Mouse (Mus musculus): ENCODE measurements around the gene Gm20388. TPM values are rescaled to one million over a fixed set of nuclear protein-coding genes. Genes with fewer than 3 reads are reported as not detected.

Gm20388 gene
- total and polyA plus RNA-seq, 3 experiments = 0.02 to 0.05 TPM; not detected in 1

GRCm38 (mm10) chr8:122342362-122342761 lies 2431.7 kb downstream of the Gm20388 start:
- peaks cover 89% of the 10 kb centered on the region for H3K4me1 ChIP-seq (ENCODE audit: insufficient read depth, low read depth, low read length)
- TF ChIP-seq TAL1 (conservative IDR thresholded peaks at IDR 0.05; ENCODE audit: low read depth, low read length) = no peak
- TF ChIP-seq POLR2AphosphoS5 (IDR thresholded peaks at IDR 0.05; ENCODE audit: insufficient replicate concordance, low read depth, low read length) = no peak
- no peak for TF ChIP-seq GATA2 (IDR thresholded peaks at IDR 0.05; ENCODE audit: borderline replicate concordance, low read depth, low read length)
- TF ChIP-seq CTCF (IDR thresholded peaks at IDR 0.05; ENCODE audit: low read depth, low read length) = no peak
- no peak for TF ChIP-seq GATA1 (IDR thresholded peaks at IDR 0.05; ENCODE audit: borderline replicate concordance, low read length)

GRCm38 (mm10) chr8:122342806-122343209 lies 2432.2 kb downstream of the Gm20388 start:
- 0 out of 2 replicates have a peak, but pooled peaks have one; percentile 42 for ATAC-seq (ENCODE audit: extremely low read depth, insufficient number of reproducible peaks, low FRiP score, poor library complexity, severe bottlenecking)
- H3K36me3 ChIP-seq (replicated peaks) = peaks cover 23% of the 10 kb centered on the region
- peak overlapping the region; percentile 40; the same call in 1 of the 2 replicates for H3K4me3 ChIP-seq (ENCODE audit: low read depth, low read length)
- peaks cover 13% of the 10 kb centered on the region for H3K27me3 ChIP-seq (ENCODE audit: insufficient read depth, low read length)
- no peaks in the 10 kb centered on the region for H3K9me3 ChIP-seq (replicated peaks)
- DNase-seq (ENCODE audit: low spot score) = no peak
- H3K4me1 ChIP-seq (ENCODE audit: insufficient read depth, low read depth, low read length) = peaks cover 88% of the 10 kb centered on the region
- no peak for TF ChIP-seq CTCF (IDR thresholded peaks at IDR 0.05; ENCODE audit: low read depth, low read length)
- TF ChIP-seq GATA1 (IDR thresholded peaks at IDR 0.05; ENCODE audit: borderline replicate concordance, low read length) = no peak
- TF ChIP-seq TAL1 (conservative IDR thresholded peaks at IDR 0.05; ENCODE audit: low read depth, low read length) = no peak
- 0 out of 2 replicates have a peak, but pooled peaks have one; percentile 81 for TF ChIP-seq POLR2AphosphoS5 (IDR thresholded peaks at IDR 0.05; ENCODE audit: insufficient replicate concordance, low read depth, low read length)
- TF ChIP-seq GATA2 (IDR thresholded peaks at IDR 0.05; ENCODE audit: borderline replicate concordance, low read depth, low read length) = no peak

More at GRCm38 (mm10) chr8:122342362-122342761, 2431.7 kb downstream of the Gm20388 start:
- Histone ChIP-seq H3K27me3 (ENCODE audit: insufficient read depth, low read length) (peaks cover 13% of the 10 kb centered on the region), H3K9me3 (replicated peaks) (no peaks in the 10 kb centered on the region), H3K36me3 (replicated peaks) (peaks cover 28% of the 10 kb centered on the region), H3K4me3 (ENCODE audit: low read depth, low read length) (no peak overlapping the region)
- DNase-seq (ENCODE audit: low spot score) (no peak), ATAC-seq (ENCODE audit: extremely low read depth, insufficient number of reproducible peaks, low FRiP score, poor library complexity, severe bottlenecking) (no peak)

GRCm38 (mm10) chr8:122343341-122343740 lies 2432.7 kb downstream of the Gm20388 start:
- peaks cover 88% of the 10 kb centered on the region for H3K4me1 ChIP-seq (ENCODE audit: insufficient read depth, low read depth, low read length)
- H3K9me3 ChIP-seq (replicated peaks) = no peaks in the 10 kb centered on the region
- peak overlapping the region; percentile 59; the same call in 1 of the 2 replicates for H3K4me3 ChIP-seq (ENCODE audit: low read depth, low read length)
- peaks cover 18% of the 10 kb centered on the region for H3K36me3 ChIP-seq (replicated peaks)
- peaks cover 13% of the 10 kb centered on the region for H3K27me3 ChIP-seq (ENCODE audit: insufficient read depth, low read length)
- DNase-seq (ENCODE audit: low spot score) = no peak
- ATAC-seq (ENCODE audit: extremely low read depth, insufficient number of reproducible peaks, low FRiP score, poor library complexity, severe bottlenecking) = no peak
- TF ChIP-seq TAL1 (conservative IDR thresholded peaks at IDR 0.05; ENCODE audit: low read depth, low read length) (no peak), GATA1 (IDR thresholded peaks at IDR 0.05; ENCODE audit: borderline replicate concordance, low read length) (no peak), CTCF (IDR thresholded peaks at IDR 0.05; ENCODE audit: low read depth, low read length) (no peak)

- Histone ChIP-seq H3K4me1 (ENCODE audit: insufficient read depth, low read depth, low read length) (peaks cover 88% of the 10 kb centered on the region), H3K4me3 (ENCODE audit: low read depth, low read length) (peak overlapping the region; percentile 59; the same call in 1 of the 2 replicates), H3K36me3 (replicated peaks) (peaks cover 14% of the 10 kb centered on the region), H3K27me3 (ENCODE audit: insufficient read depth, low read length) (peaks cover 13% of the 10 kb centered on the region), H3K9me3 (replicated peaks) (no peaks in the 10 kb centered on the region)
- ATAC-seq (ENCODE audit: extremely low read depth, insufficient number of reproducible peaks, low FRiP score, poor library complexity, severe bottlenecking) = no peak
- no peak for DNase-seq (ENCODE audit: low spot score)
- no peak for TF ChIP-seq POLR2AphosphoS5 (IDR thresholded peaks at IDR 0.05; ENCODE audit: insufficient replicate concordance, low read depth, low read length)
- no peak for TF ChIP-seq TAL1 (conservative IDR thresholded peaks at IDR 0.05; ENCODE audit: low read depth, low read length)
- no peak for TF ChIP-seq CTCF (IDR thresholded peaks at IDR 0.05; ENCODE audit: low read depth, low read length)
- TF ChIP-seq GATA1 (IDR thresholded peaks at IDR 0.05; ENCODE audit: borderline replicate concordance, low read length) = no peak
Measured at GRCm38 (mm10) chr8:122343758-122344157, 2433.1 kb downstream of the Gm20388 start.

DNA sequence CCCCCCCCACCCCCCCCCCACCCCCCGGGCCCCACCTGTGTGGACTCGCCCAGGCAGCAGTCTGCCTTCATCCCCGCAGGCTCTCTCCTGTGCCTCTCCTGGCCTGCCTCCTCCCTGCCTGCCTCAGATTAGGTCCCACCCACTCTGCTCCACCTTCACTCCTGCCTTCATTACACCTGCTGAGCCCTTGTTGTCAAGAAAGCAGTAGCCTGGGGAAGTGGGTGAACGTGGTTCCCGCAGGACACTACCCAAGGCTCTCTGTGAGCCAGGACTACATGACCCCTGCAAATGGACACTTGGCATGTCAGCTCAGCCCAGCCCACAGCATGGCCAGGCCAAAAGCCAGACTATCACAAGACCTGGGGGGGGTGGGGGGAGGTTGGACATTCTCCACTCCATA lies 2433.6 kb downstream of the Gm20388 start:
- TF ChIP-seq GATA1 (IDR thresholded peaks at IDR 0.05; ENCODE audit: borderline replicate concordance, low read length) = no peak
- no peak for TF ChIP-seq TAL1 (conservative IDR thresholded peaks at IDR 0.05; ENCODE audit: low read depth, low read length)
- no peak for TF ChIP-seq CTCF (IDR thresholded peaks at IDR 0.05; ENCODE audit: low read depth, low read length)
- no peak for TF ChIP-seq POLR2AphosphoS5 (IDR thresholded peaks at IDR 0.05; ENCODE audit: insufficient replicate concordance, low read depth, low read length)
- TF ChIP-seq GATA2 (IDR thresholded peaks at IDR 0.05; ENCODE audit: borderline replicate concordance, low read depth, low read length) = no peak
- peaks cover 88% of the 10 kb centered on the region for H3K4me1 ChIP-seq (ENCODE audit: insufficient read depth, low read depth, low read length)
- H3K4me3 ChIP-seq (ENCODE audit: low read depth, low read length) = peak overlapping the region; percentile 45; the same call in 1 of the 2 replicates
- DNase-seq (ENCODE audit: low spot score) (no peak), ATAC-seq (ENCODE audit: extremely low read depth, insufficient number of reproducible peaks, low FRiP score, poor library complexity, severe bottlenecking) (no peak)
- H3K36me3 ChIP-seq (replicated peaks) = peaks cover 9% of the 10 kb centered on the region
- peaks cover 13% of the 10 kb centered on the region for H3K27me3 ChIP-seq (ENCODE audit: insufficient read depth, low read length)
- no peaks in the 10 kb centered on the region for H3K9me3 ChIP-seq (replicated peaks)

DNA sequence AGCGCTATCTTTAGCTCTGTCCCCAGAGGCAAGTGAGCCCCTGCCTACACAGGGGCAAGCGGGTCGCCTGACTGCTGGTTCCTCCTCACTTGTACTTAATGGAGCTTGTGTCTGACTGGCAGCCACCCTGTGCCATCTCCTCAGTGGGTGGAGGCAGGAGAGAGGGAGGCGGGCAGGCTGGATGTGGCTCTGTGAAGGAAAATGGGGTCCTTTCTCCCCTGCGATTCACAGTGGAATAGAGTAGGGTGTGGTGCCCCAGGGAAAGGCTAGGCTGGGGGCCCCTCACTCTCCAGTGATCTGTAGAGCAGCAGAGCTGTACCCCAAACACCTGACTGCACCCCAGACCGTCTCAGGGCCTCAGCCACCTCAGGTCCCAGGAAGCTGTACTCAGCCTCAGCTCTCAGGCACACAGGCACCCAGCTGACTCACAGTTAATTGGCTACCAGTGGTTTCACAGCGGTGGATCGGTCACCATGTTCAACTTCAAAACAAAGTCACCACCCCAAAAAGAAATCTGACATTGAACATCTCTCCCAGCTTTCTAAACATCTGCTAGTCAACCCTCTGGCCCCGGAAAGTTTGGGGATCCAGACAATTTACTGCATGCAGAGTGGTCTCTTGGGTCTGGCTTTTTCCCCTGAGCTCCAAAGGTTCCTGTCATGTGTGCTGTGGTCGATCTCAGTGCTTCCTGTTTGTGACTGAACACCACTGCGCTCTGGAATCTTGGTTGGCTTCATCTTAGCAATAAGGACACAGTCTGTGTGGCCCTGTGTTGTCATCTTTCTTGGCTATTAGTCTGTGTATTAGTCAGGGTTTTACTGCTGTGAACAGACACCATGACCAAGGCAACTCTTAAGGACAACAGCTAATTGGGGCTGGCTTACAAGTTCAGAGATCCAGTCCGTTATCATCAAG lies 2434.8 kb downstream of the Gm20388 start:
- H3K9me3 ChIP-seq (replicated peaks) = no peaks in the 10 kb centered on the region
- H3K36me3 ChIP-seq (replicated peaks) = no peaks in the 10 kb centered on the region
- H3K4me3 ChIP-seq (ENCODE audit: low read depth, low read length) = peak overlapping the region; percentile 49; the same call in 1 of the 2 replicates
- H3K27me3 ChIP-seq (ENCODE audit: insufficient read depth, low read length) = peaks cover 13% of the 10 kb centered on the region
- TF ChIP-seq GATA1 (IDR thresholded peaks at IDR 0.05; ENCODE audit: borderline replicate concordance, low read length) (no peak), GATA2 (IDR thresholded peaks at IDR 0.05; ENCODE audit: borderline replicate concordance, low read depth, low read length) (no peak), POLR2AphosphoS5 (IDR thresholded peaks at IDR 0.05; ENCODE audit: insufficient replicate concordance, low read depth, low read length) (no peak), CTCF (IDR thresholded peaks at IDR 0.05; ENCODE audit: low read depth, low read length) (no peak), TAL1 (conservative IDR thresholded peaks at IDR 0.05; ENCODE audit: low read depth, low read length) (no peak)
- peaks cover 88% of the 10 kb centered on the region for H3K4me1 ChIP-seq (ENCODE audit: insufficient read depth, low read depth, low read length)
- no peak for ATAC-seq (ENCODE audit: extremely low read depth, insufficient number of reproducible peaks, low FRiP score, poor library complexity, severe bottlenecking)
- no peak for DNase-seq (ENCODE audit: low spot score)

Measured in G1E (cell line).